In genomic region chr13:59248411-59248810, GRCm38 (mm10) we compare ENCODE assay signal across 26 mouse cellular contexts.
A peak's percentile ranks its signal among the peaks of the same experiment; 100 is the strongest.
DNase-seq lines count a peak whose midpoint lies in the region; ATAC-seq and TF ChIP-seq lines count a peak whose summit lies in the region.
"Had no signal": no experiment of that assay in that cellular context is flagged by ENCODE, and none has a peak within 500 bp of the region (broad histone marks: within the 10 kb centered on the region; RNA-seq: fewer than 3 reads in every experiment).

No protein-coding gene starts in this region.

- TF ChIP-seq POLR2A in limb, embryonic 14.5 days (IDR thresholded peaks at IDR 0.05; ENCODE audit: borderline replicate concordance, extremely low read depth, insufficient read depth, insufficient read length): no peak

- no peak overlapping the region for H3K4me2 ChIP-seq in embryonic facial prominence, embryonic 11.5 days (ENCODE audit: low read depth, low read length)
- H3K4me2 ChIP-seq in limb, embryonic 14.5 days (replicated peaks; ENCODE audit: low read depth, low read length, severe bottlenecking): no peak overlapping the region
- H3K4me2 ChIP-seq in embryonic facial prominence, embryonic 15.5 days (replicated peaks): no peak overlapping the region
- H3K4me2 ChIP-seq: embryonic facial prominence, embryonic 12.5 days; forebrain, embryonic 12.5 days had no signal

- no peak overlapping the region for H3K27ac ChIP-seq in embryonic facial prominence, embryonic 11.5 days (replicated peaks; ENCODE audit: low read depth, low read length)
- no peak overlapping the region for H3K27ac ChIP-seq in embryonic facial prominence, embryonic 10.5 days (replicated peaks)
- no peak overlapping the region for H3K27ac ChIP-seq in limb, embryonic 14.5 days (replicated peaks; ENCODE audit: low read depth, low read length)
- H3K27ac ChIP-seq in limb, embryonic 10.5 days: no peak overlapping the region
- 0 out of 2 replicates have a peak overlapping the region, but pooled peaks have one; percentile 5 for H3K27ac ChIP-seq in embryonic facial prominence, embryonic 15.5 days (replicated peaks)
- H3K27ac ChIP-seq: embryonic facial prominence, embryonic 12.5 days; forebrain, embryonic 10.5 days; forebrain, embryonic 12.5 days had no signal

- ATAC-seq in embryonic facial prominence, embryonic 11.5 days (replicated peaks; ENCODE audit: insufficient number of reproducible peaks, low FRiP score, low TSS enrichment, low read depth): no peak
- peak; percentile 41; the same call in 1 of the 2 replicates for ATAC-seq in limb, embryonic 14.5 days (ENCODE audit: low FRiP score, low read depth)
- ATAC-seq in embryonic facial prominence, embryonic 15.5 days (ENCODE audit: insufficient number of reproducible peaks, low FRiP score, low TSS enrichment, low read depth): no peak
- ATAC-seq: activated CD4-positive, CD25-positive, alpha-beta regulatory T cell, adult 4 months; CD4-positive, CD25-positive, alpha-beta regulatory T cell, adult 4 months; forebrain, embryonic 14.5 days; forebrain, embryonic 16.5 days; Patski had no signal

- peak; percentile 59 for DNase-seq in embryonic facial prominence, embryonic 11.5 days (ENCODE audit: low spot score)
- no peak for DNase-seq in embryonic facial prominence, embryonic 10.5 days (ENCODE audit: low spot score)
- DNase-seq in limb, embryonic 14.5 days (ENCODE audit: low spot score): peak; percentile 47
- DNase-seq in limb, embryonic 10.5 days (ENCODE audit: low spot score): no peak
- no peak for DNase-seq in spleen, postnatal 4 days (ENCODE audit: low spot score in 2 of 2)
- DNase-seq: adrenal gland, adult 8-10 months; adrenal gland, postnatal 14 days; adrenal gland, postnatal 36 days; B cell, adult 2 months; cerebellum, adult 11-12 months; cerebellum, adult 2 months; cerebellum, adult 9-10 months; cerebellum, postnatal 10 days; cerebellum, postnatal 25 days had no signal

- H3K9ac ChIP-seq in embryonic facial prominence, embryonic 11.5 days (replicated peaks; ENCODE audit: low read length): no peak overlapping the region
- no peak overlapping the region for H3K9ac ChIP-seq in limb, embryonic 14.5 days (ENCODE audit: low read depth, low read length, severe bottlenecking)
- no peak overlapping the region for H3K9ac ChIP-seq in embryonic facial prominence, embryonic 15.5 days
- H3K9ac ChIP-seq: embryonic facial prominence, embryonic 12.5 days; forebrain, embryonic 12.5 days had no signal

- no peaks in the 10 kb centered on the region for H3K9me3 ChIP-seq in embryonic facial prominence, embryonic 11.5 days (replicated peaks; ENCODE audit: control insufficient read depth, low read length)
- H3K9me3 ChIP-seq in embryonic facial prominence, embryonic 10.5 days: no peaks in the 10 kb centered on the region
- H3K9me3 ChIP-seq in limb, embryonic 14.5 days (ENCODE audit: control insufficient read depth, low read length): no peaks in the 10 kb centered on the region
- H3K9me3 ChIP-seq in limb, embryonic 10.5 days (replicated peaks): no peaks in the 10 kb centered on the region
- no peaks in the 10 kb centered on the region for H3K9me3 ChIP-seq in embryonic facial prominence, embryonic 15.5 days (replicated peaks)
- H3K9me3 ChIP-seq: embryonic facial prominence, embryonic 12.5 days; forebrain, embryonic 10.5 days; forebrain, embryonic 12.5 days had no signal

- H3K4me1 ChIP-seq in embryonic facial prominence, embryonic 11.5 days (ENCODE audit: control insufficient read depth, insufficient read depth, low read length): no peaks in the 10 kb centered on the region
- H3K4me1 ChIP-seq in embryonic facial prominence, embryonic 10.5 days: peaks cover 13% of the 10 kb centered on the region
- 0 out of 2 replicates have a peak, but pooled peaks cover 3% of the 10 kb centered on the region for H3K4me1 ChIP-seq in limb, embryonic 14.5 days (ENCODE audit: control insufficient read depth, insufficient read depth, low read length)
- H3K4me1 ChIP-seq in limb, embryonic 10.5 days: peaks cover 26% of the 10 kb centered on the region
- peaks cover 13% of the 10 kb centered on the region for H3K4me1 ChIP-seq in embryonic facial prominence, embryonic 15.5 days

- no peaks in the 10 kb centered on the region for H3K36me3 ChIP-seq in embryonic facial prominence, embryonic 11.5 days (replicated peaks; ENCODE audit: control insufficient read depth, insufficient read depth, low read depth, low read length)
- H3K36me3 ChIP-seq in embryonic facial prominence, embryonic 10.5 days (replicated peaks): no peaks in the 10 kb centered on the region
- H3K36me3 ChIP-seq in limb, embryonic 14.5 days (ENCODE audit: control insufficient read depth, insufficient read depth, low read length): no peaks in the 10 kb centered on the region
- H3K36me3 ChIP-seq in limb, embryonic 10.5 days: no peaks in the 10 kb centered on the region
- no peaks in the 10 kb centered on the region for H3K36me3 ChIP-seq in embryonic facial prominence, embryonic 15.5 days
- H3K36me3 ChIP-seq: embryonic facial prominence, embryonic 12.5 days; forebrain, embryonic 10.5 days; forebrain, embryonic 12.5 days; G1E had no signal

- no peak overlapping the region for H3K4me3 ChIP-seq in embryonic facial prominence, embryonic 11.5 days (ENCODE audit: low read depth, low read length)
- H3K4me3 ChIP-seq in embryonic facial prominence, embryonic 10.5 days: no peak overlapping the region
- H3K4me3 ChIP-seq in limb, embryonic 14.5 days (replicated peaks; ENCODE audit: low read length): no peak overlapping the region
- no peak overlapping the region for H3K4me3 ChIP-seq in limb, embryonic 10.5 days
- H3K4me3 ChIP-seq in embryonic facial prominence, embryonic 15.5 days (replicated peaks): no peak overlapping the region
- H3K4me3 ChIP-seq: embryonic facial prominence, embryonic 12.5 days; erythroblast, embryonic 14.5 days; forebrain, embryonic 10.5 days; forebrain, embryonic 12.5 days had no signal

- WGBS in embryonic facial prominence, embryonic 11.5 days: 60% methylated on average over 9 of the region's 9 CpGs
- 69% methylated on average over 9 of the region's 9 CpGs for WGBS in embryonic facial prominence, embryonic 10.5 days
- WGBS in limb, embryonic 14.5 days: 33% methylated on average over 9 of the region's 9 CpGs
- 79% methylated on average over 9 of the region's 9 CpGs for WGBS in limb, embryonic 10.5 days
- 45% methylated on average over 9 of the region's 9 CpGs for WGBS in embryonic facial prominence, embryonic 15.5 days

- no peaks in the 10 kb centered on the region for H3K27me3 ChIP-seq in embryonic facial prominence, embryonic 11.5 days (ENCODE audit: control insufficient read depth, insufficient read depth, low read length)
- no peaks in the 10 kb centered on the region for H3K27me3 ChIP-seq in embryonic facial prominence, embryonic 10.5 days (replicated peaks; ENCODE audit: low read depth, poor library complexity, severe bottlenecking)
- H3K27me3 ChIP-seq in limb, embryonic 14.5 days (ENCODE audit: control insufficient read depth, insufficient read depth, low read length): no peaks in the 10 kb centered on the region
- H3K27me3 ChIP-seq in limb, embryonic 10.5 days (ENCODE audit: low read depth, poor library complexity, severe bottlenecking): 0 out of 2 replicates have a peak, but pooled peaks cover 2% of the 10 kb centered on the region
- no peaks in the 10 kb centered on the region for H3K27me3 ChIP-seq in embryonic facial prominence, embryonic 15.5 days
- H3K27me3 ChIP-seq: CH12.LX; embryonic facial prominence, embryonic 12.5 days; forebrain, embryonic 12.5 days; Patski had no signal

Comparison
In these comparisons a context has a peak if more than half of its experiments do, and no peak if none do; other contexts are left out.
1. DNase-seq: peak in embryonic facial prominence, embryonic 11.5 days (single experiment) and limb, embryonic 14.5 days (single experiment); none in embryonic facial prominence, embryonic 10.5 days (single experiment), limb, embryonic 10.5 days (single experiment) and spleen, postnatal 4 days (0 of 2).